Comparison of ENCODE assay signal across 8 mouse cellular contexts in the genomic region with DNA sequence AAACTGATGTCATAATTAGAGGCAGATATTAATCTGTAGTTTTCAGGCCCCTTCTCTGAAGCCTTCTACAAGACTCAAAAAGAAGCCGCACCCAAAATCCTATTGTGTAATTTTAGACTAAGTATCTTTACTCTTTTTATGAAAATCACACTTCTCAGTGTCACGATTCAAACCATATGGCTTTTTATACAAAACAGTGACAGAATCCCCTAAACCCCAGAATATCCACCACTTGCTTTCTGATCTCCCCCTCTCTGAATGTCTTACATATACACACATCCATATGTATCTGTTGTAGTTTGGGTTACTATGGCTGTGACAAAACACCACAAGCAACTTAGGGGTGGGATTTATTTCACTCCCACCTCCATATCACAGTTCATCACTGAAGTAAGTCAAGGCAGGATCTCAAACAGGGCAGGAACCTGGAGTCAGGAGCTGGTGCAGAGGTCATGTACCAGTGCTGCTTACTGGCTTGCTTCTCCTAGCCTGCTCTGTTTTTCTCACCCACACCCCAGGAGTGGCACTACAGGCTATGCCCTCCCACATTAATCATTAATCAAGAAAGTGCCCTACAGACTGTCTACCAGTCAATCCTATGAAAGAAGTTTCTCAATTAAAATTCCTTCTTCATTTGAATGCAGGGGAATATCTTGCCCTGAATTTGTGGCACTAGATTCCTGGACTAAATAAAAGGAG. TPM values are rescaled to one million over a fixed set of nuclear protein-coding genes. Genes with fewer than 3 reads are reported as not detected.
"Had no signal": no experiment of that assay in that cellular context is flagged by ENCODE, and none has a peak within 500 bp of the region (broad histone marks: within the 10 kb centered on the region; RNA-seq: fewer than 3 reads in every experiment).

No protein-coding gene starts in this region.

- DNase-seq: liver; liver, embryonic 13.5 days; liver, postnatal 0 days; lung, postnatal 14 days; thymus, adult 18-20 months; thymus, postnatal 14 days had no signal

RNA-seq across cellular contexts. Expression of a gene that starts 59.3 kb away (rescaled TPM):
- total RNA-seq: monocyte, adult 5-6 weeks; neutrophil, adult 5-6 weeks had no signal
